Mouse (Mus musculus) stomach, postnatal 0 days (tissue): ENCODE measurements around the gene Gnb1l. TPM values are rescaled to one million over a fixed set of nuclear protein-coding genes. Genes with fewer than 3 reads are reported as not detected.

Experiments
- ATAC-seq: fragments of 200-750 bp; cut with Nextera tagmentation; 2 replicates; pipeline ENCODE4 v1.8.0; 2017; ENCODE audit not compliant: low FRiP score, low TSS enrichment
- DNase-seq: peaks from one replicate; pipeline ENCODE4 v3.0.0-alpha.2; 2016; ENCODE audit warnings: low spot score
- H3K27ac ChIP-seq: fragments of 300-500 bp; sonication (generic); replicated peaks from 2 replicates; pipeline ENCODE4 v1.5.1; 2014; ENCODE audit warnings: mild to moderate bottlenecking, control low read depth
- H3K27me3 ChIP-seq: fragments of 300-500 bp; sonication (generic); 2 replicates; pipeline ENCODE4 v1.6.1; 2014; ENCODE audit warnings: low read length; ENCODE audit not compliant: control insufficient read depth, insufficient read depth
- H3K36me3 ChIP-seq: fragments of 300-500 bp; sonication (generic); 2 replicates; pipeline ENCODE4 v1.6.1; 2014; ENCODE audit warnings: low read length, mixed read lengths; ENCODE audit not compliant: control insufficient read depth, insufficient read depth
- H3K4me1 ChIP-seq: fragments of 300-500 bp; sonication (generic); replicated peaks from 2 replicates; pipeline ENCODE4 v1.6.1; 2014; ENCODE audit warnings: antibody characterized with exemption; ENCODE audit not compliant: control insufficient read depth, insufficient read depth
- H3K4me2 ChIP-seq: fragments of 300-500 bp; sonication (generic); replicated peaks from 2 replicates; pipeline ENCODE4 v1.6.1; 2014; ENCODE audit warnings: low read depth, mild to moderate bottlenecking, control low read depth, moderate library complexity
- H3K4me3 ChIP-seq: fragments of 300-500 bp; sonication (generic); 2 replicates; pipeline ENCODE4 v1.5.1; 2014; ENCODE audit warnings: low read depth, low read length, control low read depth
- H3K9ac ChIP-seq: fragments of 300-500 bp; sonication (generic); 2 replicates; pipeline ENCODE4 v1.6.1; 2014; ENCODE audit warnings: mild to moderate bottlenecking, low read length, control low read depth, mixed read lengths
- H3K9me3 ChIP-seq: fragments of 300-500 bp; sonication (generic); 2 replicates; pipeline ENCODE4 v1.6.1; 2016; ENCODE audit warnings: low read length; ENCODE audit not compliant: control insufficient read depth
- CTCF ChIP-seq: IDR thresholded peaks from 2 replicates; pipeline ENCODE4 v1.5.1; 2016; ENCODE audit warnings: antibody characterized with exemption, low read depth, mild to moderate bottlenecking, moderate library complexity
- EP300 ChIP-seq: optimal IDR thresholded peaks from 2 replicates; pipeline ENCODE3; 2016; ENCODE audit warnings: antibody characterized with exemption
- WGBS: fragments of 180-500 bp; shearing (Covaris S2); extraction: QIAGEN DNeasy Blood & Tissue Kit; methylation state at CpG from one replicate; pipeline ENCODE4 v1.1.7; 2014; 5-methylcytosine and 5-hydroxymethylcytosine counted together
- polyA plus RNA-seq: library from polyadenylated mRNA; unstranded; fragments of >200 nt; fragmentation: Nextera tagmentation; extraction: Ambion mirVana; gene quantifications from 2 replicates; pipeline ENCODE4 v1.2.1, GENCODE M21; 2015

The Gnb1l gene
- polyA plus RNA-seq, 1 experiment from 2014 or later: 9.0 TPM

DNA sequence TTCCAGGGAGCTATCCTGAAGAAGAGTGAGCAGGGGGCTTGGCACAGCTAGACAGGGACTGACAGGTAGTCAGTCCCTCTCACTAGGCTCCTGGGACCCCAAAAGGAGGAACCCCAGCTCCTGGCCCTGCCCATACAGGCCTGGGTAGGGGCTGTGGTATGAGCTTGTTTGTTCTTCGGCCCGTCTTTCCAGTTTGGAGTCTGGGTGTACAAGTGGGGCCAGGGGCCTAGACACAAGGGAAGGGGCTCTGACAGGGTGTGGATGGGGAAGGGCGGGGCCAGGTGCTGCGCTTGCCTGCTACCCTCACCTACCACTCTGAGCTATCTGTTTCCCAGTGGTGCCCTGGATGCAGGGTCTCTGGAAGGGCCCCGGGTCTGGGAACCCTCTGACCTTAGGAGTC lies 107.2 kb downstream of the Gnb1l start:
- Histone ChIP-seq H3K9me3 (no peaks in the 10 kb centered on the region), H3K4me1 (no peaks in the 10 kb centered on the region), H3K4me3 (no peak overlapping the region), H3K27me3 (no peaks in the 10 kb centered on the region), H3K36me3 (no peaks in the 10 kb centered on the region), H3K4me2 (no peak overlapping the region), H3K27ac (no peak overlapping the region), H3K9ac (no peak overlapping the region)
- WGBS: 72% methylated on average over 5 of the region's 5 CpGs
- no peak for TF ChIP-seq EP300
- TF ChIP-seq CTCF: no peak
- ATAC-seq: no peak
- DNase-seq: no peak

DNA sequence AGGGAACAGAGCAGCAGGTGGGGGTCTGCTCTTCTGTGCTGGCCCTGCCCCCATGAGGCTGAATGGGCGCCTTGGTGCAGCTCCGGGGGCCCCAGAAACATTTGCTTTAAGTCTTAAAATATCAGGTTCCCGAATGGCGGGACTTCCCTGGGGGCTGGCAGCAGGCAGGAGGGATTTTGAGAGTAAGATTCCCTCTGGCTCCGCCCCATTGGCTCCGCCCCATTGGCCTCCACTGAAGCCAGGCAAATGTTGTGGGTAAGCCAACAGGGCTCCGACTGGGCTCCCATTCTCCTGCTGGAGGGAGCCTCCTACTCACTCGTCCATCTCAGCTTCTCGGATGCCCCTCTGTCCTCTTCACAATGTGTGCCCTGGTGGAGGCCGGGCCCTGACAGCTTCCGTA lies 109.7 kb downstream of the Gnb1l start:
- H3K36me3 ChIP-seq: no peaks in the 10 kb centered on the region
- H3K4me3 ChIP-seq: no peak overlapping the region
- H3K27ac ChIP-seq: no peak overlapping the region
- ATAC-seq (no peak), DNase-seq (no peak)
- no peaks in the 10 kb centered on the region for H3K4me1 ChIP-seq
- no peaks in the 10 kb centered on the region for H3K9me3 ChIP-seq
- TF ChIP-seq CTCF: no peak
- no peak for TF ChIP-seq EP300
- H3K27me3 ChIP-seq: no peaks in the 10 kb centered on the region
- H3K4me2 ChIP-seq: no peak overlapping the region
- 22% methylated on average over 11 of the region's 11 CpGs for WGBS
- no peak overlapping the region for H3K9ac ChIP-seq

DNA sequence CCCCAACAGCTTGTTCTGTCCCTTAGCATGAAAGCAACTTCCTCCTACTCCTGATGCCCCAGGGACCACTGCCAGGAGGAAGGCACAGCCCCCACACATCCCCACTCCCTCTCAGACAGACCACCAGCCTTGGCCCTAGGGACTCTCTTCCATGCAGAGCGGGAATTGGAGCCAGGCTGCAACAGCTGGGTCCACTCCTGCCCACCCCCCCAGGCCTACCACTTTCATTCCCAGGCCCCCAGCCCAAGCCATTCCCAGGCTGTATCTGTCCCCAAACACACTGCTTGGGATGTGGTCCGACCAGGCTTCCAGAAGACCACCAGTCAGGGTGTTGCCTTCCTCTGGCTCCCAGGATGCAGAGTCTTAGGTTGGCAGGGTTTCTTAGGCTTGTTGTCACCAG lies 110.6 kb downstream of the Gnb1l start:
- Histone ChIP-seq H3K27ac (no peak overlapping the region), H3K9ac (no peak overlapping the region), H3K9me3 (no peaks in the 10 kb centered on the region), H3K4me3 (no peak overlapping the region), H3K36me3 (no peaks in the 10 kb centered on the region), H3K27me3 (no peaks in the 10 kb centered on the region), H3K4me1 (no peaks in the 10 kb centered on the region), H3K4me2 (no peak overlapping the region)
- DNase-seq (no peak), ATAC-seq (no peak)
- 73% methylated on average over 2 of the region's 2 CpGs for WGBS
- TF ChIP-seq EP300 (no peak), CTCF (no peak)

DNA sequence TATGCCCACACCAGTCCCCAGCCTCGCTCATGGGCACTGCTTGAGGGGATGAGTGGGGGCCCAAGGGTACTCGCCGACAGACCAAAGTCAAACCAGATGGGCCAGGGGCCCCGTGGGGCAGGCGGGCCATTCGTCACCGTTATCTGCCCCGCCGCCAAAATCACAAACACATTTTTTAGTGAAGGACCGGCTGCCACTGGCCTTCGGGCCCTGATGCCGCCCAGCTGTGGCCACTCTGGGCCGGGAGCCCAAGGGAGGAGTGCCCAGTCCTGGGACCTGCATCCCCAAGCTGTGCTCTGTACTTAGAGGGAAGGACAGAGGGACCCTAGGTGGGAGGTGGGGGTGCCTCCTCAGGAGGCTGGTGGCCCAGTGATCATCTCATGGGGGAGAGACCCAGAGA lies 113.2 kb downstream of the Gnb1l start:
- H3K9me3 ChIP-seq: no peaks in the 10 kb centered on the region
- no peak overlapping the region for H3K27ac ChIP-seq
- ATAC-seq: no peak
- H3K9ac ChIP-seq: 0 out of 2 replicates have a peak overlapping the region, but pooled peaks have one; percentile 18
- H3K4me3 ChIP-seq: no peak overlapping the region
- H3K27me3 ChIP-seq: no peaks in the 10 kb centered on the region
- no peak for DNase-seq
- no peaks in the 10 kb centered on the region for H3K36me3 ChIP-seq
- TF ChIP-seq EP300: no peak
- no peak for TF ChIP-seq CTCF
- 65% methylated on average over 12 of the region's 13 CpGs for WGBS
- no peaks in the 10 kb centered on the region for H3K4me1 ChIP-seq
- H3K4me2 ChIP-seq: no peak overlapping the region

DNA sequence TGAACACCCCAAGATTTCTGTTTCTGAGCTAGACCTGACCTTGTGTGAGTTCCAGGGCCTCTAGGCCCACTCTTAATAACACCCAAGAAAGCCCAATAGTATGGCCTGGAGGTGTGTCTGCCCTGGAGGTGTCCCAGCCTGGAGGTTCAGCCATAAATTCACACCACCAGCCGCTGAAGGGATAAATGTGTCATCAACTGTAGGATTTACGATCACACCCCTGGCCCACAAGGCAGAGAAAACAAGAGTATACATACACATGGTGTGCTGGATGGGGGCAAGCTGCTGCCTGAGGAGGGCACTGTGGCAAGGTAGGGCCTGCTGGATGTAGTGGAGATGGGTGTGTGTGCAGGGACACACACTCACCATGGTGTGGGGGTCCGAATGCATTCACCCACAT lies 114.8 kb downstream of the Gnb1l start:
- no peak overlapping the region for H3K9ac ChIP-seq
- H3K27ac ChIP-seq: no peak overlapping the region
- no peak overlapping the region for H3K4me3 ChIP-seq
- TF ChIP-seq EP300 (no peak), CTCF (no peak)
- no peaks in the 10 kb centered on the region for H3K9me3 ChIP-seq
- no peak overlapping the region for H3K4me2 ChIP-seq
- H3K27me3 ChIP-seq: no peaks in the 10 kb centered on the region
- ATAC-seq (no peak), DNase-seq (no peak)
- no peaks in the 10 kb centered on the region for H3K36me3 ChIP-seq
- no peaks in the 10 kb centered on the region for H3K4me1 ChIP-seq
- 80% methylated on average over 3 of the region's 3 CpGs for WGBS

Other genes starting within 250 kb of the Gnb1l start
- gene Ranbp1, start 250.0 kb upstream of the Gnb1l start, polyA plus RNA-seq: 236 and 273 TPM in 2 replicates
- 0.67 and 1.8 TPM in 2 replicates for gene Gm49776, start 240.4 kb upstream of the Gnb1l start, polyA plus RNA-seq
- 8.1 and 8.4 TPM in 2 replicates for gene Dgcr8, start 209.5 kb upstream of the Gnb1l start, polyA plus RNA-seq
- 16.2 and 16.9 TPM in 2 replicates for gene Tango2, start 150.6 kb upstream of the Gnb1l start, polyA plus RNA-seq
- 7.8 and 8.7 TPM in 2 replicates for gene Arvcf, start 150.5 kb upstream of the Gnb1l start, polyA plus RNA-seq
- 16.2 and 16.8 TPM in 2 replicates for gene Txnrd2, start 72.3 kb upstream of the Gnb1l start, polyA plus RNA-seq
- 95.1 and 99.6 TPM in 2 replicates for gene Comt, start 71.9 kb upstream of the Gnb1l start, polyA plus RNA-seq
- 0.74 and 1.1 TPM in 2 replicates for gene Rtl10, start 188 bp downstream of the Gnb1l start, polyA plus RNA-seq
- gene Tbx1, start 92.0 kb downstream of the Gnb1l start, polyA plus RNA-seq: 0.34 TPM in 2 replicates
- 4.6 and 5.4 TPM in 2 replicates for gene Gp1bb, start 123.7 kb downstream of the Gnb1l start, polyA plus RNA-seq
- 0.97 and 1.5 TPM in 2 replicates for gene Gm49601, start 127.7 kb downstream of the Gnb1l start, polyA plus RNA-seq
- gene Sept5, start 131.2 kb downstream of the Gnb1l start, polyA plus RNA-seq: 38.0 and 38.8 TPM in 2 replicates